Comparison of ENCODE assay signal across 7 mouse cellular contexts in genomic region chr13:23751478-23751956, GRCm38 (mm10). TPM values are rescaled to one million over a fixed set of nuclear protein-coding genes. Genes with fewer than 3 reads are reported as not detected.
DNase-seq lines count a peak whose midpoint lies in the region; ATAC-seq and TF ChIP-seq lines count a peak whose summit lies in the region.

No protein-coding gene starts in this region.

- TF ChIP-seq CTCF in testis, adult 2 months (IDR thresholded peaks at IDR 0.05; ENCODE audit: control insufficient read depth, insufficient read depth, insufficient replicate concordance, low read depth, low read length) = no peak

- WGBS in intestine, embryonic 15.5 days = 2% methylated on average over 11 of the region's 11 CpGs
- WGBS in neural tube, embryonic 12.5 days = under 1% methylated on average over 11 of the region's 11 CpGs

- peak; percentile 14; the same call in 1 of the 2 replicates for ATAC-seq in intestine, embryonic 15.5 days
- 0 out of 2 replicates have a peak, but pooled peaks have one; percentile 27 for ATAC-seq in neural tube, embryonic 12.5 days (ENCODE audit: low FRiP score, low read depth)

- peak overlapping the region; percentile 45 for H3K4me3 ChIP-seq in testis, adult 2 months (ENCODE audit: control insufficient read depth, low read depth, low read length)
- peak overlapping the region; percentile 39 for H3K4me3 ChIP-seq in intestine, embryonic 15.5 days (replicated peaks)
- H3K4me3 ChIP-seq in neural tube, embryonic 12.5 days = peak overlapping the region; percentile 35

- peak overlapping the region; percentile 66 for H3K27ac ChIP-seq in testis, adult 2 months (ENCODE audit: control insufficient read depth, insufficient read depth, low read depth, low read length)
- peak overlapping the region; percentile 96 for H3K27ac ChIP-seq in intestine, embryonic 15.5 days
- H3K27ac ChIP-seq in neural tube, embryonic 12.5 days = peak overlapping the region; percentile 32; the same call in 1 of the 2 replicates

- no peaks in the 10 kb centered on the region for H3K36me3 ChIP-seq in testis, adult 2 months (ENCODE audit: control insufficient read depth, insufficient read depth, low read length)
- H3K36me3 ChIP-seq in intestine, embryonic 15.5 days = no peaks in the 10 kb centered on the region
- no peaks in the 10 kb centered on the region for H3K36me3 ChIP-seq in neural tube, embryonic 12.5 days

- H3K4me1 ChIP-seq in testis, adult 2 months (ENCODE audit: control insufficient read depth, insufficient read depth, low read length) = peaks cover 4% of the 10 kb centered on the region
- 0 out of 2 replicates have a peak, but pooled peaks cover 4% of the 10 kb centered on the region for H3K4me1 ChIP-seq in intestine, embryonic 15.5 days (replicated peaks)
- H3K4me1 ChIP-seq in neural tube, embryonic 12.5 days = peaks cover 5% of the 10 kb centered on the region; the same call in 1 of the 2 replicates

- no peaks in the 10 kb centered on the region for H3K9me3 ChIP-seq in intestine, embryonic 15.5 days
- no peaks in the 10 kb centered on the region for H3K9me3 ChIP-seq in neural tube, embryonic 12.5 days

- H3K9ac ChIP-seq in intestine, embryonic 15.5 days = peak overlapping the region; percentile 54
- H3K9ac ChIP-seq in neural tube, embryonic 12.5 days = peak overlapping the region; percentile 55; the same call in 1 of the 2 replicates

- peak overlapping the region; percentile 63 for H3K4me2 ChIP-seq in intestine, embryonic 15.5 days (replicated peaks)
- H3K4me2 ChIP-seq in neural tube, embryonic 12.5 days (replicated peaks) = peak overlapping the region; percentile 64

- no peak for TF ChIP-seq POLR2A in testis, adult 2 months (IDR thresholded peaks at IDR 0.05; ENCODE audit: control insufficient read depth, low read depth, low read length)

- DNase-seq in testis, postnatal 10 days (ENCODE audit: low spot score) = no peak
- peak; percentile 58 for DNase-seq in embryo, embryonic 11 days
- no peak for DNase-seq in layer of hippocampus, postnatal 25 days (ENCODE audit: extremely low spot score in 1 of 2, low spot score in 1 of 2)
- DNase-seq in kidney, adult 8-10 months = no peak

- H3K27me3 ChIP-seq in testis, adult 2 months (ENCODE audit: control insufficient read depth, insufficient read depth, low read length) = no peaks in the 10 kb centered on the region
- H3K27me3 ChIP-seq in intestine, embryonic 15.5 days (replicated peaks) = no peaks in the 10 kb centered on the region
- no peaks in the 10 kb centered on the region for H3K27me3 ChIP-seq in neural tube, embryonic 12.5 days (replicated peaks)

RNA-seq across cellular contexts. Expression of gene Hist1h3b, which starts 0.6 kb away (rescaled TPM):
- 4.2 and 4.7 TPM in 2 replicates for polyA plus RNA-seq in testis, adult 2 months (2012; rRNA removed)
- polyA plus RNA-seq in intestine, embryonic 15.5 days (2015; fragmentation: Nextera tagmentation; extraction: Ambion mirVana) = 6.4 and 9.2 TPM in 2 replicates
- polyA plus RNA-seq in neural tube, embryonic 12.5 days (2016; fragmentation: Nextera tagmentation; extraction: Ambion mirVana) = 5.8 and 10.0 TPM in 2 replicates
- 10 to 100 TPM; 12.3 to 22.8 TPM for total RNA-seq in layer of hippocampus, postnatal 25 days (2021)

RNA-seq across cellular contexts. Expression of gene Hist1h2ab, which starts 0.6 kb away (rescaled TPM):
- 4.4 and 6.2 TPM in 2 replicates for polyA plus RNA-seq in testis, adult 2 months (2012; rRNA removed)
- 39.8 and 44.9 TPM in 2 replicates for polyA plus RNA-seq in intestine, embryonic 15.5 days (2015; fragmentation: Nextera tagmentation; extraction: Ambion mirVana)
- 28.5 and 44.2 TPM in 2 replicates for polyA plus RNA-seq in neural tube, embryonic 12.5 days (2016; fragmentation: Nextera tagmentation; extraction: Ambion mirVana)
- total RNA-seq in layer of hippocampus, postnatal 25 days (2021) = 10 to 100 TPM; 24.8 to 42.0 TPM

RNA-seq across cellular contexts. Expression of gene Hist1h2bb, which starts 5.0 kb away (rescaled TPM):
- polyA plus RNA-seq in testis, adult 2 months (2012; rRNA removed) = 3.9 and 7.0 TPM in 2 replicates
- 2.4 and 3.8 TPM in 2 replicates for polyA plus RNA-seq in intestine, embryonic 15.5 days (2015; fragmentation: Nextera tagmentation; extraction: Ambion mirVana)
- 1.3 and 1.7 TPM in 2 replicates for polyA plus RNA-seq in neural tube, embryonic 12.5 days (2016; fragmentation: Nextera tagmentation; extraction: Ambion mirVana)
- total RNA-seq in layer of hippocampus, postnatal 25 days (2021) = 10 to 100 TPM; 20.1 to 33.5 TPM

RNA-seq across cellular contexts. Expression of gene Hist1h4b, which starts 5.3 kb away (rescaled TPM):
- polyA plus RNA-seq in testis, adult 2 months (2012; rRNA removed) = 2.4 and 2.5 TPM in 2 replicates
- 3.8 and 5.5 TPM in 2 replicates for polyA plus RNA-seq in intestine, embryonic 15.5 days (2015; fragmentation: Nextera tagmentation; extraction: Ambion mirVana)
- 4.5 and 6.1 TPM in 2 replicates for polyA plus RNA-seq in neural tube, embryonic 12.5 days (2016; fragmentation: Nextera tagmentation; extraction: Ambion mirVana)
- 10 to 100 TPM; 71.8 to 80.9 TPM for total RNA-seq in layer of hippocampus, postnatal 25 days (2021)

RNA-seq across cellular contexts. Expression of gene Hist1h3c, which starts 6.1 kb away (rescaled TPM):
- 2.3 TPM in 2 replicates for polyA plus RNA-seq in testis, adult 2 months (2012; rRNA removed)
- 4.4 and 7.7 TPM in 2 replicates for polyA plus RNA-seq in intestine, embryonic 15.5 days (2015; fragmentation: Nextera tagmentation; extraction: Ambion mirVana)
- 6.8 and 7.4 TPM in 2 replicates for polyA plus RNA-seq in neural tube, embryonic 12.5 days (2016; fragmentation: Nextera tagmentation; extraction: Ambion mirVana)
- total RNA-seq in layer of hippocampus, postnatal 25 days (2021) = 1 to 10 TPM; 4.6 to 6.0 TPM

Comparison
In these comparisons a context has a peak if more than half of its experiments do, and no peak if none do; other contexts are left out.
1. H3K27ac ChIP-seq: peak in every context shown above with its lines; median percentile 96 in intestine, embryonic 15.5 days; 66 in testis, adult 2 months; 32 in neural tube, embryonic 12.5 days.